Mouse (Mus musculus) spleen, adult 2 months (tissue): ENCODE data around the gene Esam. TPM values are rescaled to one million over a fixed set of nuclear protein-coding genes. Genes with fewer than 3 reads are reported as not detected.

Experiments used
- DNase-seq, 2 experiments: peaks; one replicate each; pipeline versions ENCODE4 v3.0.0 to v3.0.0-alpha.2; 2012 to 2021; ENCODE audit warnings: low spot score in 2 of 2, low read depth in 1 of 2
- H3K27ac ChIP-seq: fragments of 200-500 bp; 2 replicates; pipeline ENCODE4 v1.5.1; 2012; ENCODE audit warnings: low read length, inconsistent platforms; ENCODE audit not compliant: insufficient read depth
- H3K27me3 ChIP-seq: fragments of 200-500 bp; 2 replicates; pipeline ENCODE4 v1.6.1; 2012; ENCODE audit warnings: mild to moderate bottlenecking, moderate library complexity, low read length, inconsistent platforms; ENCODE audit not compliant: control insufficient read depth, insufficient read depth
- H3K36me3 ChIP-seq: fragments of 200-500 bp; 2 replicates; pipeline ENCODE4 v1.6.1; 2012; ENCODE audit warnings: mild to moderate bottlenecking, low read length, inconsistent platforms; ENCODE audit not compliant: control insufficient read depth, insufficient read depth
- H3K4me1 ChIP-seq: fragments of 200-500 bp; 2 replicates; pipeline ENCODE4 v1.6.1; 2011; ENCODE audit warnings: inconsistent platforms; ENCODE audit not compliant: control insufficient read depth, insufficient read depth, insufficient read length
- H3K4me3 ChIP-seq: fragments of 200-500 bp; 2 replicates; pipeline ENCODE4 v1.5.1; 2011; ENCODE audit warnings: mild to moderate bottlenecking, inconsistent platforms; ENCODE audit not compliant: insufficient read depth, insufficient read length; ENCODE audit errors: extremely low read depth
- CTCF ChIP-seq: fragments of 200-500 bp; IDR thresholded peaks from 2 replicates; pipeline ENCODE4 v1.5.1; 2011; ENCODE audit warnings: mild to moderate bottlenecking, inconsistent platforms; ENCODE audit not compliant: insufficient read depth, insufficient read length, insufficient replicate concordance; ENCODE audit errors: extremely low read depth
- POLR2A ChIP-seq: fragments of 200-500 bp; IDR thresholded peaks from 2 replicates; pipeline ENCODE4 v1.6.1; 2011; ENCODE audit warnings: low read depth, low read length, inconsistent platforms
- WGBS: fragments of 180-500 bp; shearing (Covaris S2); methylation state at CpG from one replicate; pipeline ENCODE4 v1.1.7; 2018; 5-methylcytosine and 5-hydroxymethylcytosine counted together
- polyA plus RNA-seq: library from polyadenylated mRNA; depleted of rRNA; stranded (reverse); fragments of >200 nt; gene quantifications from 2 replicates; pipeline ENCODE4 v1.2.3, GENCODE M21; 2012; rRNA removed

The Esam gene
- polyA plus RNA-seq, 1 experiment: 19.6 TPM

GRCm38 (mm10) chr9:37567892-37568604, 40.2 kb downstream of the Esam start:
- no peaks in the 10 kb centered on the region for H3K36me3 ChIP-seq
- H3K4me3 ChIP-seq: no peak overlapping the region
- H3K27me3 ChIP-seq: no peaks in the 10 kb centered on the region
- no peak overlapping the region for H3K27ac ChIP-seq
- DNase-seq: no peak
- H3K4me1 ChIP-seq: peaks cover 7% of the 10 kb centered on the region
- TF ChIP-seq CTCF (no peak), POLR2A (no peak)
- WGBS: 4% methylated on average over 15 of the region's 15 CpGs

- TF ChIP-seq CTCF: no peak
- TF ChIP-seq POLR2A: no peak
- no peak overlapping the region for H3K27ac ChIP-seq
- H3K4me1 ChIP-seq: peaks cover 7% of the 10 kb centered on the region
- DNase-seq: no peak
- 34% methylated on average over 4 of the region's 4 CpGs for WGBS
- no peaks in the 10 kb centered on the region for H3K36me3 ChIP-seq
- no peak overlapping the region for H3K4me3 ChIP-seq
- H3K27me3 ChIP-seq: no peaks in the 10 kb centered on the region
Measured at GRCm38 (mm10) chr9:37568605-37569214, 40.8 kb downstream of the Esam start.

GRCm38 (mm10) chr9:37569231-37569835, 41.5 kb downstream of the Esam start:
- H3K4me3 ChIP-seq: no peak overlapping the region
- no peaks in the 10 kb centered on the region for H3K27me3 ChIP-seq
- H3K27ac ChIP-seq: no peak overlapping the region
- no peak for DNase-seq
- H3K36me3 ChIP-seq: no peaks in the 10 kb centered on the region
- H3K4me1 ChIP-seq: peaks cover 7% of the 10 kb centered on the region
- TF ChIP-seq POLR2A (no peak), CTCF (no peak)
- 71% methylated on average over 2 of the region's 2 CpGs for WGBS

GRCm38 (mm10) chr9:37572204-37572876, 44.5 kb downstream of the Esam start:
- DNase-seq: no peak
- no peak for TF ChIP-seq CTCF
- TF ChIP-seq POLR2A: no peak
- 36% methylated on average over 3 of the region's 3 CpGs for WGBS
- no peaks in the 10 kb centered on the region for H3K36me3 ChIP-seq
- H3K27ac ChIP-seq: no peak overlapping the region
- H3K27me3 ChIP-seq: no peaks in the 10 kb centered on the region
- no peak overlapping the region for H3K4me3 ChIP-seq
- H3K4me1 ChIP-seq: peaks cover 12% of the 10 kb centered on the region

- H3K4me1 ChIP-seq: peaks cover 5% of the 10 kb centered on the region
- DNase-seq: peak; percentile 34 to 56
- WGBS: 7% methylated on average over 14 of the region's 14 CpGs
- H3K36me3 ChIP-seq: no peaks in the 10 kb centered on the region
- H3K27me3 ChIP-seq: no peaks in the 10 kb centered on the region
- no peak overlapping the region for H3K4me3 ChIP-seq
- TF ChIP-seq CTCF (no peak), POLR2A (no peak)
- no peak overlapping the region for H3K27ac ChIP-seq
Measured at GRCm38 (mm10) chr9:37576436-37576930, 48.6 kb downstream of the Esam start.

GRCm38 (mm10) chr9:37583594-37583993, 55.7 kb downstream of the Esam start:
- no peaks in the 10 kb centered on the region for H3K27me3 ChIP-seq
- no peaks in the 10 kb centered on the region for H3K4me1 ChIP-seq
- no peak for TF ChIP-seq POLR2A
- no peak for TF ChIP-seq CTCF
- peak in 1 of 2 experiments; percentile 9 for DNase-seq
- no peak overlapping the region for H3K4me3 ChIP-seq
- no peaks in the 10 kb centered on the region for H3K36me3 ChIP-seq
- no peak overlapping the region for H3K27ac ChIP-seq
- 36% methylated on average over 5 of the region's 5 CpGs for WGBS

DNA sequence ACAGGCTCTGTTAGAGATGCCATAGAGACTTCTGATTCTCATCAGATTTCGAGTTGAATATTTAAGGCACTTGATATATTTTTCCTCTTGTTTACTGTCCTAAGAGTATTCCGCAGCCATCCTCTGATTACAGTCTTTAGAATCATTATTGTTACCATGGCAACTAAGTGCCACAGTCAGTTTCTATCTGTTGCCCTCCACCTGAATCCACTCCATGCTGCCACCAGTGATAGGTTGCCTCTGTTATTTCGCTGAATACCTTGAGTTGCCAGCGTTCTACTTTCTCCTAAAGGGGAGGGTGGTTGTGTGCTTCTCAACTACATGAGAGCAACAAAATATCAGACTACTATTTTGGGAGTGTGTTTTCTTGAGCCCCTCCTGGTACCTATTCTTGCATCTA, 58.8 kb downstream of the Esam start:
- Histone ChIP-seq H3K27ac (no peak overlapping the region), H3K4me3 (no peak overlapping the region), H3K36me3 (no peaks in the 10 kb centered on the region), H3K4me1 (no peaks in the 10 kb centered on the region), H3K27me3 (no peaks in the 10 kb centered on the region)
- WGBS: 91% methylated on average over 4 of the region's 4 CpGs
- no peak for DNase-seq
- TF ChIP-seq CTCF (no peak), POLR2A (no peak)

Other genes with a start within 250 kb of the Esam start
- 1.4 and 3.2 TPM in 2 replicates for gene Ccdc15, start 179.6 kb upstream of the Esam start, polyA plus RNA-seq
- 0.04 TPM in 1 of 2 replicates, not detected in the other for gene Hepacam, start 160.7 kb upstream of the Esam start, polyA plus RNA-seq
- 11.2 and 11.4 TPM in 2 replicates for gene Robo4, start 126.2 kb upstream of the Esam start, polyA plus RNA-seq
- gene Robo3, start 94.8 kb upstream of the Esam start, polyA plus RNA-seq: 0.81 and 1.0 TPM in 2 replicates
- gene Msantd2, start 38.8 kb upstream of the Esam start, polyA plus RNA-seq: 18.6 and 21.8 TPM in 2 replicates
- 2.1 and 3.7 TPM in 2 replicates for gene Vsig2, start 11.2 kb downstream of the Esam start, polyA plus RNA-seq
- gene Nrgn, start 24.8 kb downstream of the Esam start, polyA plus RNA-seq: 35.3 and 45.1 TPM in 2 replicates
- gene Siae, start 27.6 kb downstream of the Esam start, polyA plus RNA-seq: 3.5 and 3.8 TPM in 2 replicates
- 0.21 TPM in 1 of 2 replicates, not detected in the other for gene Spa17, start 85.6 kb downstream of the Esam start, polyA plus RNA-seq
- gene Tbrg1, start 129.2 kb downstream of the Esam start, polyA plus RNA-seq: 20.7 and 22.2 TPM in 2 replicates
- gene Panx3, start 141.2 kb downstream of the Esam start, polyA plus RNA-seq: not detected in 2 replicates
- gene Olfr160, start 188.2 kb downstream of the Esam start, polyA plus RNA-seq: not detected in 2 replicates
- not detected in 2 replicates for gene Olfr874, start 217.0 kb downstream of the Esam start, polyA plus RNA-seq
- gene Olfr875, start 243.8 kb downstream of the Esam start, polyA plus RNA-seq: not detected in 2 replicates